Mouse (Mus musculus): ENCODE data around the gene Oard1.

- TF ChIP-seq GATA1 (IDR thresholded peaks at IDR 0.05; ENCODE audit: borderline replicate concordance, low read length) (no peak), FLI1 (IDR thresholded peaks at IDR 0.05; ENCODE audit: low read length) (no peak)
Measured at GRCm38 (mm10) chr17:48401710-48402109, 8.1 kb upstream of the Oard1 start.

Data from megakaryocyte, embryonic 14.5 days (primary cell).